Mouse (Mus musculus): ENCODE results near the gene Cemip. TPM values are rescaled to one million over a fixed set of nuclear protein-coding genes. Genes with fewer than 3 reads are reported as not detected.
"Not testable (repeated sequence)": the region's sequence is repeated elsewhere in the genome, so short reads cannot be mapped to it uniquely, and the experiment has no call there.

Gene Cemip
- total RNA-seq, 2 experiments from 2014 or later = 10.1 to 11.8 TPM

GRCm38 (mm10) chr7:83901425-83901824 lies 184.9 kb downstream of the Cemip start:
- no peak for DNase-seq
- intact Hi-C loops (cut with DNase I) = no loop called here

- intact Hi-C loops (cut with DNase I) = no loop called here
- DNase-seq = no peak
Observed at GRCm38 (mm10) chr7:83900519-83900918, 185.8 kb downstream of the Cemip start.

- DNase-seq = no peak
- intact Hi-C loops (cut with DNase I) = no loop called here
Observed at GRCm38 (mm10) chr7:83898267-83898666, 188.0 kb downstream of the Cemip start.

- intact Hi-C loops (cut with DNase I) = no loop called here
- no peak for DNase-seq
Observed at GRCm38 (mm10) chr7:83896077-83896740, 190.1 kb downstream of the Cemip start.

GRCm38 (mm10) chr7:83894348-83894747 lies 192.0 kb downstream of the Cemip start:
- DNase-seq = no peak
- intact Hi-C loops (cut with DNase I) = no loop called here

GRCm38 (mm10) chr7:83892333-83892669 lies 194.0 kb downstream of the Cemip start:
- no peak for DNase-seq
- intact Hi-C loops (cut with DNase I) = no loop called here

GRCm38 (mm10) chr7:83891433-83892332 lies 194.6 kb downstream of the Cemip start:
- DNase-seq = peak; percentile 99
- intact Hi-C loops (cut with DNase I) = no loop called here

- not testable (repeated sequence) for DNase-seq
- intact Hi-C loops (cut with DNase I) = loop anchor here (10.0 kb wide), 2 partner anchors 75 to 325 kb away; no protein-coding TSS in a partner anchor
Observed at GRCm38 (mm10) chr7:83889946-83890345, 196.4 kb downstream of the Cemip start.

GRCm38 (mm10) chr7:83889383-83889782 lies 196.9 kb downstream of the Cemip start:
- DNase-seq = no peak
- intact Hi-C loops (cut with DNase I) = loop anchor here (10.0 kb wide), 2 partner anchors 75 to 325 kb away; no protein-coding TSS in a partner anchor

- DNase-seq = no peak
- intact Hi-C loops (cut with DNase I) = loop anchor here (10.0 kb wide), 2 partner anchors 72 to 322 kb away; no protein-coding TSS in a partner anchor
Observed at GRCm38 (mm10) chr7:83886366-83887129, 199.8 kb downstream of the Cemip start.

- intact Hi-C loops (cut with DNase I) = loop anchor here (10.0 kb wide), 2 partner anchors 71 to 321 kb away; no protein-coding TSS in a partner anchor
- no peak for DNase-seq
Observed at GRCm38 (mm10) chr7:83885835-83886234, 200.5 kb downstream of the Cemip start.

- intact Hi-C loops (cut with DNase I) = loop anchor here (10.0 kb wide), 2 partner anchors 70 to 320 kb away; no protein-coding TSS in a partner anchor
- DNase-seq = no peak
Observed at GRCm38 (mm10) chr7:83884921-83885532, 201.3 kb downstream of the Cemip start.

- peak; percentile 87 for DNase-seq
- intact Hi-C loops (cut with DNase I) = loop anchor here (10.0 kb wide), 2 partner anchors 69 to 319 kb away; no protein-coding TSS in a partner anchor
Observed at GRCm38 (mm10) chr7:83884021-83884658, 202.2 kb downstream of the Cemip start, which contains the start of the genes Tlnrd1 and Mesd. Gene Tlnrd1, minus strand, starts transcription at chr7:83884305. Gene Mesd, plus strand, starts transcription at chr7:83884466.

GRCm38 (mm10) chr7:83883276-83884020 lies 202.9 kb downstream of the Cemip start:
- DNase-seq = peak; percentile 65
- intact Hi-C loops (cut with DNase I) = loop anchor here (10.0 kb wide), 2 partner anchors 69 to 319 kb away; no protein-coding TSS in a partner anchor

Other genes with a start within 250 kb of the Cemip start
- 10 to 100 TPM; 20.5 to 20.7 TPM for gene Tlnrd1, start 202.2 kb downstream of the Cemip start, total RNA-seq (2021)
- 10 to 100 TPM; 55.4 to 60.3 TPM for gene Mesd, start 202.0 kb downstream of the Cemip start, total RNA-seq (2021)
- 100 to 1,000 TPM; 108 to 112 TPM for gene Abhd17c, start 65.4 kb upstream of the Cemip start, total RNA-seq (2021)